Mouse (Mus musculus) forebrain, embryonic 10.5 days (tissue): ENCODE results near the gene Rtn2. TPM values are rescaled to one million over a fixed set of nuclear protein-coding genes. Genes with fewer than 3 reads are reported as not detected.

ENCODE experiments used
- DNase-seq: peaks from one replicate; pipeline ENCODE4 v3.0.0-alpha.2; 2017; ENCODE audit warnings: low spot score; ENCODE audit errors: extremely low spot score
- H3K27ac ChIP-seq: fragments of 300-500 bp; sonication (generic); 2 replicates; pipeline ENCODE4 v1.5.1; 2016; ENCODE audit warnings: mild to moderate bottlenecking
- H3K27me3 ChIP-seq: fragments of 300-500 bp; sonication (generic); 2 replicates; pipeline ENCODE4 v1.6.1; 2016; ENCODE audit warnings: mild to moderate bottlenecking; ENCODE audit not compliant: poor library complexity, severe bottlenecking
- H3K36me3 ChIP-seq: fragments of 300-500 bp; sonication (generic); replicated peaks from 2 replicates; pipeline ENCODE4 v1.6.1; 2016; ENCODE audit warnings: mild to moderate bottlenecking, moderate library complexity
- H3K4me1 ChIP-seq: fragments of 300-500 bp; sonication (generic); 2 replicates; pipeline ENCODE4 v1.6.1; 2016
- H3K4me3 ChIP-seq: fragments of 300-500 bp; sonication (generic); 2 replicates; pipeline ENCODE4 v1.5.1; 2016; ENCODE audit warnings: mild to moderate bottlenecking, moderate library complexity
- H3K9me3 ChIP-seq: fragments of 300-500 bp; sonication (generic); 2 replicates; pipeline ENCODE4 v1.6.1; 2016; ENCODE audit warnings: mild to moderate bottlenecking, moderate library complexity
- WGBS: fragments of 180-500 bp; shearing (Covaris S2); methylation state at CpG from one replicate; pipeline ENCODE4 v1.1.7; 2016; 5-methylcytosine and 5-hydroxymethylcytosine counted together
- polyA plus RNA-seq: library from polyadenylated mRNA; unstranded; fragments of >200 nt; fragmentation: Nextera tagmentation; extraction: Ambion mirVana; gene quantifications from 2 replicates; pipeline ENCODE4 v1.2.1, GENCODE M21; 2016

The Rtn2 gene
- polyA plus RNA-seq, 1 experiment from 2014 or later = 33.1 TPM

GRCm38 (mm10) chr7:19297034-19297433 is 14.6 kb downstream of the Rtn2 start:
- DNase-seq = no peak
- Histone ChIP-seq H3K9me3 (no peaks in the 10 kb centered on the region), H3K27me3 (peaks cover 9% of the 10 kb centered on the region), H3K4me3 (no peak overlapping the region), H3K36me3 (peaks cover 15% of the 10 kb centered on the region), H3K4me1 (peaks cover 19% of the 10 kb centered on the region), H3K27ac (no peak overlapping the region)
- 89% methylated on average over 6 of the region's 6 CpGs for WGBS

DNA sequence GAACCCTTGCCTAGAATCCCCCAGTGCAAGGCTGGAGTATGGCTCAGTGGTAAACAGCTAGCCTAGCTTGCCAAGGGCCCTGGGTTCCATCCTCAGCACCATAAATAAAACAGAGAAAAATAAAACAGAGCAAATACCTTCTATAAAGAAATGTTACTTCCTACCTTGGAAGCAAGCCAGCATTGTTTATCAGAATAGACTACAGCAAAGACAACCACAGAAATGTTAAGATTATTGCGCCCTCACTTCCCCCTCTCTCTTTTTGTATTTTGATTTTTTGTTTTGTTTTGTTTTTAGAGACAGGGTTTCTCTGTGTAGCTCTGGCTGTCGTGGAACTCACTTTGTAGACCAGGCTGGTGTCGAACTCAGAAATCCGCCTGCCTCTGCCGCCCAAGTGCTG is 15.4 kb downstream of the Rtn2 start:
- Histone ChIP-seq H3K4me3 (no peak overlapping the region), H3K4me1 (peaks cover 22% of the 10 kb centered on the region), H3K27me3 (peaks cover 16% of the 10 kb centered on the region), H3K36me3 (peaks cover 15% of the 10 kb centered on the region), H3K9me3 (no peaks in the 10 kb centered on the region), H3K27ac (no peak overlapping the region)
- no peak for DNase-seq
- WGBS = 93% methylated on average over 5 of the region's 5 CpGs

GRCm38 (mm10) chr7:19299194-19299593 is 16.8 kb downstream of the Rtn2 start:
- Histone ChIP-seq H3K36me3 (peaks cover 3% of the 10 kb centered on the region; the same call in 1 of the 2 replicates), H3K9me3 (no peaks in the 10 kb centered on the region), H3K4me1 (peaks cover 32% of the 10 kb centered on the region), H3K27ac (no peak overlapping the region), H3K4me3 (no peak overlapping the region), H3K27me3 (peaks cover 30% of the 10 kb centered on the region)
- peak; percentile 58 for DNase-seq
- 26% methylated on average over 3 of the region's 3 CpGs for WGBS

DNA sequence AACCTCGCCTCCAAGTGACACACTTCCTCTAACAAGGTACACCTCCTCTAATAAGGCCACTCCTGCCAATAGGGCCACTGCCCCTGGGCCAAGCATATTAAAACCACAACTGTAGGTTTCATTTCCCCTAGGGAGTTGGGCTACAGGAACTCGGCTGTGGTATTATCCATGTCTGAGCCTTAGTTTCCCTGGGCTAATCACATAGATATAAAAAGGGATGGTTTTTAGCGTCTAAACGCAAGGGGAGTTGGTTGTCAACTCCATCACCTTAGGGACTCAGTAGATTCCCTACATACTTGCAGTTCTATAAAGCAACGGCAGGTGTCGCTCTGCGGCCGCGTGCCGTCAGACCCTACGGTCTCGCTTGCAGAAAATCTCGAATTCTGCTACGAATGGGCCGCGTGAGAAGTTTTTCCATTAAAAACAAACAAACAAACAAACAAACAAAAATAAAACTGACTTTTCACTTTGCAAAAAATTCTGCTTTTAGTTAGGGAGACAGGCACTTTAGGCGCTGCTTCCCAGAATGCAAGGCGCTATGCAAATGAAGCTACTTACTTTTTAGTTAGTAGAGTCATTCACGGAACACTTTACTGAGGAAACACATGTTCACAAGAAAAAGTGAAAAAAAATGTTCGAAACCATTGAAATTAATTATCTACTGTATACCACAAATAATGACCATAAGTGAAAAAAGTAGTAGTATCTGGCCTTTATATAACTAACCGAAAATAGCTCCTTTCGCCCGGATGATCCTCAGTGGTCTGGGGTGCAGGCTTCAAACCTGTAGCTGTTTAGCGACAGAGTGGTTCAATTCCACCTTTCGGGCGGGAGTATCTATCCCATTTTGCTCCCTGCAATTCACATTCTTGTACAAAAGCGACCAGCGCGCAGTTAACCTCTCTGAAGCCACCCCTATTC is 18.3 kb downstream of the Rtn2 start:
- Histone ChIP-seq H3K27ac (peak overlapping the region; percentile 79), H3K27me3 (peaks cover 46% of the 10 kb centered on the region), H3K9me3 (no peaks in the 10 kb centered on the region), H3K4me3 (peak overlapping the region; percentile 52), H3K4me1 (peaks cover 39% of the 10 kb centered on the region), H3K36me3 (no peaks in the 10 kb centered on the region)
- DNase-seq = peak; percentile 73
- WGBS = under 1% methylated on average over 29 of the region's 29 CpGs

GRCm38 (mm10) chr7:19301461-19302263 is 19.2 kb downstream of the Rtn2 start:
- Histone ChIP-seq H3K27ac (no peak overlapping the region), H3K9me3 (no peaks in the 10 kb centered on the region), H3K4me3 (peak overlapping the region; percentile 52), H3K36me3 (no peaks in the 10 kb centered on the region), H3K27me3 (peaks cover 55% of the 10 kb centered on the region), H3K4me1 (peaks cover 38% of the 10 kb centered on the region)
- 10% methylated on average over 16 of the region's 16 CpGs for WGBS
- DNase-seq = no peak

DNA sequence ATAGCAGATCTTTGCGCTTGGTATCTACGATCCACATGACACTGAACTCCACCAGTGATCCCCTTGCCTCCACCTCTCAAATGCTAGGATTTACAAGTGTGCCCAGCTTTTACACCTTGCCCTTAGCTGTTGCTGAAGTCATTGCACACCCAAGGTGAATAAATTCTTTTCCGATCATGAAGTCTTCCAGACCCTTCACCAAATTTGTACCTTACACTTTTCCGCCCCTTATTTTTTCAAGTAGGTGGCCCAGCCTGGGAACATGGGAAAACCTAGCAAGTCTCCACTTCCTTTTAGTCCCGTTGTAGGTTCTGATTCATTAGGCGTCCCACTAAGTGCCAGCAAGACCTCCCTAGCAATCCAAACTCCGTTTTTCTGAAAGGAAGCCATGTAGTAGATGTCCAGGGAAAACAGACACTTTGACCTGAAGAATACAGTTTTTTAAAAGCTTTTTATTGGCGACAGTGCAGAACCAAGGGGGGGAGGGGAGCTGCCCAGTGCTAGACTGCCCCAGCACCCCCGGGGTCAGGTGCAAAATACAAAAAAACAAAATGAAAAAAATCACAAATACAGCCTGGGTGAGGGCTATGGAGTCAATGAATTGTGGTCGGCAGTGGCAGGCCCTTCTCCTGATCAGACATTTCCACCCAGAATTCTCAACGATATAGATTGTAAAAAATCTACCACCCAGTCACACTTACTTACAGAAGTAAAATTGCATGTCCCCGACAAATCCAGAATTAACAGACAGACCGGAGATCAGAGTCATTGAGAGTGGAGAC is 20.0 kb downstream of the Rtn2 start:
- Histone ChIP-seq H3K27me3 (peaks cover 63% of the 10 kb centered on the region), H3K4me3 (peak overlapping the region; percentile 52), H3K9me3 (no peaks in the 10 kb centered on the region), H3K36me3 (no peaks in the 10 kb centered on the region), H3K27ac (no peak overlapping the region), H3K4me1 (peaks cover 39% of the 10 kb centered on the region)
- DNase-seq = no peak
- WGBS = 54% methylated on average over 13 of the region's 13 CpGs

DNA sequence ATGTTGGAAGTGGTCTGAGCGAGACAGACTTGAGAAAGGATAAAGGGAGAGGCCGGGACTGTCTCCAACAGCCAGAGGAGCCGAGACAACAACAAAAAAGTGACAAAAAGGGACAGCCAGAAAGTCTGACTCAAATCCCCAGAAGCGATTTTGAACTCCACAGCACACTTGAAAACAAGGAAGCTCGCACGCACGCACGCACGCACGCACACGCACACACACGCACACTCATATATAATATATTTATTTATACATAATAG is 20.6 kb downstream of the Rtn2 start:
- Histone ChIP-seq H3K36me3 (no peaks in the 10 kb centered on the region), H3K4me1 (peaks cover 45% of the 10 kb centered on the region), H3K27me3 (peaks cover 66% of the 10 kb centered on the region), H3K4me3 (no peak overlapping the region), H3K27ac (no peak overlapping the region), H3K9me3 (no peaks in the 10 kb centered on the region)
- 71% methylated on average over 12 of the region's 12 CpGs for WGBS
- no peak for DNase-seq

DNA sequence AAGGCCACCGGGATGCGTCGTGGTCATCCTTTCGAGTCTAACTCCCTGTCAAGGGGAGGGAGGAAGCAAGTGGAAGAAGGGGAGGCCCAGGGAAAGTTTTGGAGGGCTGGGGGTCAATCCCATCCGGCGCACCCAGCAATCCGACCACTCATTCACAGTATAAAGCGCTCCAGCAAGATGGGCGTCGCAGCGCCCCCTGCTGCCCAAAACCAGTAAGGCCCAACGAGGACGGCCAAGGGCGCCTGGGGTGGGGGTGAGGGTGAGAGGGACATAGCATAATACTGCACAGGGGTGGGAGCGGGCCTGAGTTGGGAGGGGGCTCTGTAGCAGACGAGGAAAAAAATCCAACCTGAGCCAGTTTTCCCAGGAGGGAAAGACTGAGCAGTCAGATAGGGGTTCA is 21.3 kb downstream of the Rtn2 start:
- H3K27me3 ChIP-seq = peaks cover 69% of the 10 kb centered on the region
- WGBS = under 1% methylated on average over 16 of the region's 16 CpGs
- H3K27ac ChIP-seq = no peak overlapping the region
- no peaks in the 10 kb centered on the region for H3K9me3 ChIP-seq
- peaks cover 53% of the 10 kb centered on the region for H3K4me1 ChIP-seq
- H3K36me3 ChIP-seq = no peaks in the 10 kb centered on the region
- DNase-seq = peak; percentile 85
- peak overlapping the region; percentile 49 for H3K4me3 ChIP-seq

GRCm38 (mm10) chr7:19304501-19305412 is 22.3 kb downstream of the Rtn2 start:
- Histone ChIP-seq H3K27me3 (peaks cover 75% of the 10 kb centered on the region), H3K27ac (no peak overlapping the region), H3K9me3 (no peaks in the 10 kb centered on the region), H3K4me3 (peak overlapping the region; percentile 49), H3K36me3 (no peaks in the 10 kb centered on the region), H3K4me1 (peaks cover 61% of the 10 kb centered on the region)
- 3% methylated on average over 48 of the region's 48 CpGs for WGBS
- no peak for DNase-seq

DNA sequence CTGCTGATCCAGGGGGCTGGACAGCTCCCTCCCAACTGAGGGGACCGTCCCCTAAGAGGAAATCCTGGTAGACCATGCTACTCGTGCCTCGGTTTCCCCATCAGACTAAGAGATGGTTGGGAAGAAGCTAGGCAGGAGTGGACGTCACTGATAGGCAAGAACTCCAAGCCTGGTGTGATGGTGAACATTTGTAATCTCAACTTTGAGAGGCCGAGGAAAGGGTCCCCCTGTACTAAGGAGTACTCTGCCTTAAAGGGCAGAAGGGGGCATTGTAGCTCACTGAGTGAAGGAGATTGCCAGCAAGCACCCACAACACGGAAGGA is 22.9 kb downstream of the Rtn2 start:
- Histone ChIP-seq H3K4me1 (peaks cover 64% of the 10 kb centered on the region), H3K27me3 (peaks cover 75% of the 10 kb centered on the region), H3K4me3 (peak overlapping the region; percentile 49; the same call in 1 of the 2 replicates), H3K9me3 (no peaks in the 10 kb centered on the region), H3K36me3 (no peaks in the 10 kb centered on the region), H3K27ac (no peak overlapping the region)
- no peak for DNase-seq
- 12% methylated on average over 6 of the region's 6 CpGs for WGBS

GRCm38 (mm10) chr7:19305796-19306765 is 23.7 kb downstream of the Rtn2 start:
- Histone ChIP-seq H3K4me3 (0 out of 2 replicates have a peak overlapping the region, but pooled peaks have one; percentile 10), H3K9me3 (no peaks in the 10 kb centered on the region), H3K36me3 (no peaks in the 10 kb centered on the region), H3K27ac (no peak overlapping the region), H3K4me1 (peaks cover 66% of the 10 kb centered on the region), H3K27me3 (peaks cover 75% of the 10 kb centered on the region)
- no peak for DNase-seq
- 50% methylated on average over 16 of the region's 16 CpGs for WGBS
